16 mouse cellular contexts compared by ENCODE assay signal in the genomic region with DNA sequence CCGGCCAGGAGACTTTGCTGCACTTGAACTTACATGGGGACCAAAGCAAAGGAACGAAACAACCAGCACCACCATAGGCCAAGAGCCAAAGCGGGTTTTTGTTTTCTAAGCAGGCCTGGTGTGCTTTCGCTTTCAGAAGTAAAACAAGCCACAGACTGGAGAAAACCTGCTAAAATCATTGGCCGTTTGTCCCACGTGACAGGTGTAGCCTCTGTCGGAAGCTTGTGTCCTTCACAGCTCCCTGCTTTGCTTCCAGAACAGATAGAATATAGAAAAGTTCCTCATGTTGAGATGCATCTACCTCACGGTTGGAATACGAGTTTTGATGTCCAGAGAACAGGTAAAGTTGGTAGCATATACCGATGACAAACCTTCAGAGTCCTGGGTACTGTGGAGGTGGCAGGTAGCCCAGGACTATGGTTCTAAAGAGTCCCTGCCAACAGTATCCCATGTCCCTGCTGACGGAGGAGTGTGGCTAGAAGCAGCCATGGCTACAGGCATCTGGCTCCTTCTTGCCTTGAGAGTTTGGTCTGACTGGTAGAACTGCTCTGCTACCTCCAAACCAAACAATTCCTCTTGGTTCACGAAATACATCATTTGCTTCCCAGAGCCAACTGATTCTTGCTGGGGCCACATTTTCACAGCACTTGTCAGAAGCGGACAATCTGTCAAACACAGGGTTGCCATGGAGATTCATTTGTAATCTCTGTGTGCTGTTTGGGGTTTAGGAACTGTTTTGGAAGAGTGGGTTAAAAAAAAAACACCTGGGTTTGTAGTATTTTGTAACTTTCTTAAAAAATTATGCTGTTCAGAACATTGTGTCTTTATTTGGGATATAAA.
"Had no signal": no experiment of that assay in that cellular context is flagged by ENCODE, and none has a peak within 500 bp of the region (broad histone marks: within the 10 kb centered on the region; RNA-seq: fewer than 3 reads in every experiment).

No protein-coding gene starts in this region.

- H3K9ac ChIP-seq: limb, embryonic 12.5 days; limb, embryonic 15.5 days; liver, embryonic 14.5 days; liver, postnatal 0 days; lung, embryonic 14.5 days; midbrain, embryonic 12.5 days; midbrain, embryonic 15.5 days; neural tube, embryonic 12.5 days had no signal

- H3K4me2 ChIP-seq: limb, embryonic 12.5 days; limb, embryonic 15.5 days; liver, embryonic 11.5 days; lung, embryonic 14.5 days; midbrain, embryonic 12.5 days; midbrain, embryonic 15.5 days; neural tube, embryonic 12.5 days had no signal

- H3K4me3 ChIP-seq: limb, embryonic 12.5 days; limb, embryonic 15.5 days; midbrain, embryonic 12.5 days; midbrain, embryonic 15.5 days; neural tube, embryonic 12.5 days had no signal

- DNase-seq: kidney, adult 18-20 months; kidney, adult 9 months; kidney, postnatal 14 days; kidney, postnatal 4 days; liver, postnatal 0 days; lung, embryonic 14.5 days; thymus, postnatal 25 days had no signal

- H3K9me3 ChIP-seq: limb, embryonic 12.5 days; limb, embryonic 15.5 days; midbrain, embryonic 12.5 days; midbrain, embryonic 15.5 days; neural tube, embryonic 12.5 days had no signal

- H3K4me1 ChIP-seq: limb, embryonic 12.5 days; limb, embryonic 15.5 days had no signal

- H3K27me3 ChIP-seq: limb, embryonic 12.5 days; limb, embryonic 15.5 days; midbrain, embryonic 12.5 days; midbrain, embryonic 15.5 days; neural tube, embryonic 12.5 days had no signal

- H3K27ac ChIP-seq: limb, embryonic 12.5 days; limb, embryonic 15.5 days; liver, embryonic 14.5 days; macrophage; midbrain, embryonic 12.5 days; midbrain, embryonic 15.5 days; neural tube, embryonic 12.5 days; stomach, postnatal 0 days had no signal

- H3K36me3 ChIP-seq: limb, embryonic 12.5 days; limb, embryonic 15.5 days; midbrain, embryonic 12.5 days; midbrain, embryonic 15.5 days; neural tube, embryonic 12.5 days had no signal
